Mouse (Mus musculus): Measurements from ENCODE around the gene Tab1. TPM values are rescaled to one million over a fixed set of nuclear protein-coding genes. Genes with fewer than 3 reads are reported as not detected.
A peak's percentile ranks its signal among the peaks of the same experiment; 100 is the strongest.

The Tab1 gene
- total and polyA plus RNA-seq, 3 experiments: 11.6 to 17.7 (median 12.0) TPM

GRCm38 (mm10) chr15:80202111-80202775, 69.3 kb downstream of the Tab1 start:
- H3K4me3 ChIP-seq (replicated peaks in 1 of 3; ENCODE audit: low read depth in 2 of 3, low read length in 2 of 3, poor library complexity in 1 of 3): no peak overlapping the region
- no peak for DNase-seq (ENCODE audit: extremely low read depth)
- no peak overlapping the region for H3K4me2 ChIP-seq (ENCODE audit: insufficient read depth, low read depth, poor library complexity, severe bottlenecking)
- in situ Hi-C loops (cut with MboI; ENCODE audit: low pct_ligation_motif_present, low pct_unique_long_range_greater_than_20kb, low sequenced_read_pairs) (no loop called here), dilution Hi-C loops (cut with MboI; ENCODE audit: extremely low pct_ligation_motif_present, extremely low pct_unique_long_range_greater_than_20kb, low sequenced_read_pairs) (no loop called here)
- H3K27me3 ChIP-seq (replicated peaks): peaks cover 63% of the 10 kb centered on the region
- no peaks in the 10 kb centered on the region for H3K9me3 ChIP-seq (replicated peaks; ENCODE audit: low read length)
- no peak for TF ChIP-seq ZKSCAN1 (IDR thresholded peaks at IDR 0.05; ENCODE audit: borderline replicate concordance, low read depth, low read length)
- no peak for TF ChIP-seq CHD2 (IDR thresholded peaks at IDR 0.05; ENCODE audit: low read length)
- no peak for TF ChIP-seq NELFE (IDR thresholded peaks at IDR 0.05; ENCODE audit: low read depth, low read length)
- no peak for TF ChIP-seq RCOR1 (conservative IDR thresholded peaks at IDR 0.05; ENCODE audit: low read depth, low read length)
- no peak for TF ChIP-seq ELF1 (IDR thresholded peaks at IDR 0.05; ENCODE audit: low read depth, low read length)
- TF ChIP-seq SIN3A (IDR thresholded peaks at IDR 0.05; ENCODE audit: low read length): no peak
- no peak for TF ChIP-seq MAX (IDR thresholded peaks at IDR 0.05; ENCODE audit: low read length)
- TF ChIP-seq ZC3H11A (IDR thresholded peaks at IDR 0.05; ENCODE audit: low read depth, low read length): no peak
- TF ChIP-seq CTCF (conservative IDR thresholded peaks at IDR 0.05 in 1 of 2, IDR thresholded peaks at IDR 0.05 in 1 of 2; ENCODE audit: low read depth in 2 of 2, low read length in 2 of 2): no peak
- TF ChIP-seq ETS1 (conservative IDR thresholded peaks at IDR 0.05; ENCODE audit: low read depth, low read length): no peak
- no peak for TF ChIP-seq RAD21 (IDR thresholded peaks at IDR 0.05; ENCODE audit: low read depth, low read length)
- no peak for TF ChIP-seq JUND (conservative IDR thresholded peaks at IDR 0.05; ENCODE audit: low read depth, low read length)
- no peak for TF ChIP-seq MAFK (IDR thresholded peaks at IDR 0.05; ENCODE audit: insufficient replicate concordance, low read length)
- no peak for TF ChIP-seq GABPA (IDR thresholded peaks at IDR 0.05; ENCODE audit: insufficient replicate concordance, low read depth, low read length)
- no peak for TF ChIP-seq IRF4 (IDR thresholded peaks at IDR 0.05; ENCODE audit: low read depth, low read length)
- TF ChIP-seq MYC (IDR thresholded peaks at IDR 0.05; ENCODE audit: low read depth, low read length): no peak
- no peak for TF ChIP-seq NRF1 (IDR thresholded peaks at IDR 0.05; ENCODE audit: low read depth, low read length)
- no peak for TF ChIP-seq HCFC1 (IDR thresholded peaks at IDR 0.05; ENCODE audit: low read depth, low read length)
- no peaks in the 10 kb centered on the region for H3K36me3 ChIP-seq (replicated peaks in 1 of 2; ENCODE audit: control insufficient read depth in 1 of 2, insufficient read depth in 1 of 2, low read length in 1 of 2)
- peaks cover 0 to 3% of the 10 kb centered on the region in 2 experiments; a peak in 1 of 4 replicates for H3K4me1 ChIP-seq (ENCODE audit: control insufficient read depth in 1 of 2, insufficient read depth in 2 of 2)
- no peak overlapping the region for H3K27ac ChIP-seq (ENCODE audit: insufficient read depth, low read depth)
- no peak overlapping the region for H3K9ac ChIP-seq (ENCODE audit: insufficient read depth, low read depth)
- no peaks in the 10 kb centered on the region for H3K79me2 ChIP-seq (replicated peaks; ENCODE audit: control insufficient read depth, extremely low read depth, insufficient read depth, poor library complexity, severe bottlenecking)

DNA sequence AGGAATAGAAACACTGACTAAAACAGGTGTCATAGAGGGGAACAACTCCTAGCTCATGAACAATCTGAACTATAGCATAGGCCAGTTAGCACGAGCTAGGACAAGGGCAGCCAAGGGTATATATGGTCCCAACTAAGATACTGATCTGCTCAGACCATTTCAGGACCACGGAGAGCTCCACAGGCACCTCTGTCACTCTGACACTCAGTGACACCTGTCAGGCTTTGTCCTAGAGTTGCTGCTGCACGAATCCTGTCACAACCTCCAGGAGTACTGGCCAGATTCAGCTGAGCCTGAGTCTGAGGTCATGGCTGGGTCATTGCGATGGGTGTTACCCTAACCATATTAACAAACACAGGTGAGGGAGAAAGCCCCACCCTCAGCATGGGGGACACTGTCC, 70.5 kb downstream of the Tab1 start:
- Histone ChIP-seq H3K79me2 (replicated peaks; ENCODE audit: control insufficient read depth, extremely low read depth, insufficient read depth, poor library complexity, severe bottlenecking) (no peaks in the 10 kb centered on the region), H3K9ac (ENCODE audit: insufficient read depth, low read depth) (no peak overlapping the region), H3K27me3 (replicated peaks) (peaks cover 64% of the 10 kb centered on the region), H3K4me3 (replicated peaks in 1 of 3; ENCODE audit: low read depth in 2 of 3, low read length in 2 of 3, poor library complexity in 1 of 3) (no peak overlapping the region), H3K4me2 (ENCODE audit: insufficient read depth, low read depth, poor library complexity, severe bottlenecking) (no peak overlapping the region), H3K4me1 (ENCODE audit: control insufficient read depth in 1 of 2, insufficient read depth in 2 of 2) (peaks cover 0 to 3% of the 10 kb centered on the region in 2 experiments; a peak in 1 of 4 replicates), H3K9me3 (replicated peaks; ENCODE audit: low read length) (no peaks in the 10 kb centered on the region), H3K36me3 (replicated peaks in 1 of 2; ENCODE audit: control insufficient read depth in 1 of 2, insufficient read depth in 1 of 2, low read length in 1 of 2) (no peaks in the 10 kb centered on the region), H3K27ac (ENCODE audit: insufficient read depth, low read depth) (no peak overlapping the region)
- in situ Hi-C loops (cut with MboI; ENCODE audit: low pct_ligation_motif_present, low pct_unique_long_range_greater_than_20kb, low sequenced_read_pairs) (no loop called here), dilution Hi-C loops (cut with MboI; ENCODE audit: extremely low pct_ligation_motif_present, extremely low pct_unique_long_range_greater_than_20kb, low sequenced_read_pairs) (no loop called here)
- TF ChIP-seq SIN3A (IDR thresholded peaks at IDR 0.05; ENCODE audit: low read length) (peak; percentile 65), MXI1 (IDR thresholded peaks at IDR 0.05; ENCODE audit: low read depth, low read length) (peak; percentile 59; the same call in 1 of the 2 replicates), ZMIZ1 (IDR thresholded peaks at IDR 0.05; ENCODE audit: low read depth, low read length) (no peak)
- DNase-seq (ENCODE audit: extremely low read depth): peak; percentile 65

Measured in CH12.LX (cell line).